Mouse (Mus musculus): ENCODE measurements around the gene Ankrd13a.

- TF ChIP-seq CTCF (IDR thresholded peaks at IDR 0.05; ENCODE audit: borderline replicate concordance, insufficient read depth, low read depth, low read length) (no peak), POLR2A (IDR thresholded peaks at IDR 0.05; ENCODE audit: borderline replicate concordance, insufficient read depth, low read length) (peak; percentile 65)
These were observed at the start of gene Ankrd13a for GRCm38 (mm10) chr5:114774403-114775051.
